Mouse (Mus musculus) ES-Bruce4 (cell line): ENCODE measurements around the gene Tgfb1.

ENCODE experiments used
- CTCF ChIP-seq: IDR thresholded peaks from one replicate; pipeline ENCODE4 v1.8.1; 2011; ENCODE audit warnings: low read depth, low read length
- EP300 ChIP-seq: IDR thresholded peaks from 2 replicates; pipeline ENCODE4 v1.6.1; 2011; ENCODE audit warnings: low read depth, low read length; ENCODE audit not compliant: insufficient read depth
- POLR2A ChIP-seq: IDR thresholded peaks from one replicate; pipeline ENCODE4 v1.8.1; 2011; ENCODE audit warnings: low read length; ENCODE audit not compliant: insufficient read depth

GRCm38 (mm10) chr7:25674719-25675300, 12.0 kb upstream of the Tgfb1 start, which contains the start of gene Tmem91:
- no peak for TF ChIP-seq POLR2A
- TF ChIP-seq CTCF, result no peak
- no peak for TF ChIP-seq EP300
